In genomic region chr6:140465946-140466646, GRCm38 (mm10) we compare ENCODE assay signal across 9 mouse cellular contexts. TPM values are rescaled to one million over a fixed set of nuclear protein-coding genes. Genes with fewer than 3 reads are reported as not detected.
A peak's percentile ranks its signal among the peaks of the same experiment; 100 is the strongest.
DNase-seq lines count a peak whose midpoint lies in the region; ATAC-seq and TF ChIP-seq lines count a peak whose summit lies in the region.
"Had no signal": no experiment of that assay in that cellular context is flagged by ENCODE, and none has a peak within 500 bp of the region (broad histone marks: within the 10 kb centered on the region; RNA-seq: fewer than 3 reads in every experiment).

No protein-coding gene starts in this region.

- no peak overlapping the region for H3K4me3 ChIP-seq in hindbrain, postnatal 0 days (ENCODE audit: low read length)
- no peak overlapping the region for H3K4me3 ChIP-seq in hindbrain, embryonic 14.5 days (replicated peaks; ENCODE audit: low read length)
- no peak overlapping the region for H3K4me3 ChIP-seq in kidney, embryonic 16.5 days (ENCODE audit: low read length)

- no peak overlapping the region for H3K9ac ChIP-seq in hindbrain, postnatal 0 days (replicated peaks; ENCODE audit: low read length)
- H3K9ac ChIP-seq in hindbrain, embryonic 14.5 days, result no peak overlapping the region
- H3K9ac ChIP-seq in kidney, embryonic 16.5 days (replicated peaks; ENCODE audit: low read length), result no peak overlapping the region

- 85% methylated on average over 9 of the region's 9 CpGs for WGBS in hindbrain, postnatal 0 days
- WGBS in hindbrain, embryonic 14.5 days, result 83% methylated on average over 9 of the region's 9 CpGs
- 69% methylated on average over 9 of the region's 9 CpGs for WGBS in kidney, embryonic 16.5 days

- H3K36me3 ChIP-seq in hindbrain, postnatal 0 days (ENCODE audit: insufficient read depth, low read length), result no peaks in the 10 kb centered on the region
- no peaks in the 10 kb centered on the region for H3K36me3 ChIP-seq in hindbrain, embryonic 14.5 days (replicated peaks; ENCODE audit: control insufficient read depth, insufficient read depth)
- peaks cover 2% of the 10 kb centered on the region; the same call in 1 of the 2 replicates for H3K36me3 ChIP-seq in kidney, embryonic 16.5 days (ENCODE audit: insufficient read depth, low read length)

- DNase-seq in hindbrain, postnatal 0 days (ENCODE audit: low spot score), result peak; percentile 31
- no peak for DNase-seq in hindbrain, embryonic 14.5 days (ENCODE audit: low spot score)
- peak; percentile 17 to 23 for DNase-seq in adrenal gland, adult 18-20 months (ENCODE audit: low spot score in 2 of 2)
- peak; percentile 3 to 27 for DNase-seq in natural killer cell, adult 2 months (ENCODE audit: low spot score in 2 of 2)
- no peak for DNase-seq in heart, adult 8-10 months (ENCODE audit: low spot score)
- DNase-seq in ovary, postnatal 10 days (ENCODE audit: low spot score), result no peak
- no peak for DNase-seq in layer of hippocampus, postnatal 14 days (ENCODE audit: low spot score in 2 of 2)

- 0 out of 2 replicates have a peak, but pooled peaks have one; percentile 44 for ATAC-seq in hindbrain, postnatal 0 days
- ATAC-seq in hindbrain, embryonic 14.5 days (ENCODE audit: low FRiP score), result no peak
- peak; percentile 84 for ATAC-seq in kidney, embryonic 16.5 days (ENCODE audit: low FRiP score, low TSS enrichment)
- ATAC-seq: midbrain, embryonic 16.5 days had no signal

- no peaks in the 10 kb centered on the region for H3K4me1 ChIP-seq in hindbrain, postnatal 0 days (ENCODE audit: insufficient read depth, low read length)
- H3K4me1 ChIP-seq in hindbrain, embryonic 14.5 days (replicated peaks; ENCODE audit: control insufficient read depth, insufficient read depth, low read length), result no peaks in the 10 kb centered on the region
- H3K4me1 ChIP-seq in kidney, embryonic 16.5 days (ENCODE audit: insufficient read depth, low read length), result peaks cover 18% of the 10 kb centered on the region

- no peak overlapping the region for H3K4me2 ChIP-seq in hindbrain, postnatal 0 days (ENCODE audit: low read depth, low read length)
- H3K4me2 ChIP-seq in hindbrain, embryonic 14.5 days (replicated peaks), result no peak overlapping the region
- H3K4me2 ChIP-seq in kidney, embryonic 16.5 days (replicated peaks; ENCODE audit: low read depth, low read length), result no peak overlapping the region

- H3K27ac ChIP-seq in hindbrain, postnatal 0 days, result no peak overlapping the region
- H3K27ac ChIP-seq in hindbrain, embryonic 14.5 days, result no peak overlapping the region
- no peak overlapping the region; the same call in 1 of the 2 replicates for H3K27ac ChIP-seq in kidney, embryonic 16.5 days (ENCODE audit: low read length)

- no peaks in the 10 kb centered on the region for H3K27me3 ChIP-seq in hindbrain, postnatal 0 days (ENCODE audit: insufficient read depth, low read length)
- no peaks in the 10 kb centered on the region for H3K27me3 ChIP-seq in hindbrain, embryonic 14.5 days (ENCODE audit: control insufficient read depth, insufficient read depth, low read length)
- no peaks in the 10 kb centered on the region for H3K27me3 ChIP-seq in kidney, embryonic 16.5 days (ENCODE audit: insufficient read depth, low read length)

- no peak; the same call in 1 of the 2 replicates for TF ChIP-seq CTCF in hindbrain, postnatal 0 days (IDR thresholded peaks at IDR 0.05; ENCODE audit: low read depth)

- no peaks in the 10 kb centered on the region for H3K9me3 ChIP-seq in hindbrain, postnatal 0 days (ENCODE audit: low read length)
- no peaks in the 10 kb centered on the region for H3K9me3 ChIP-seq in hindbrain, embryonic 14.5 days (ENCODE audit: control insufficient read depth, low read length)
- no peaks in the 10 kb centered on the region for H3K9me3 ChIP-seq in kidney, embryonic 16.5 days (ENCODE audit: low read length)

RNA-seq across cellular contexts. Expression of gene Plekha5, which starts 42.2 kb away (rescaled TPM):
- total RNA-seq in hindbrain, postnatal 0 days (2014; rRNA removed), result 34.4 and 37.8 TPM in 2 replicates
- polyA plus RNA-seq in hindbrain, postnatal 0 days (2015; fragmentation: Nextera tagmentation; extraction: Ambion mirVana), result 29.3 and 29.9 TPM in 2 replicates
- polyA plus RNA-seq in hindbrain, embryonic 14.5 days (2014; fragmentation: Nextera tagmentation; extraction: Ambion mirVana), result 37.8 and 38.6 TPM in 2 replicates
- total RNA-seq in adrenal gland, adult 18-20 months (2021), result 10 to 100 TPM; 17.5 to 28.1 TPM
- 45.4 and 46.5 TPM in 2 replicates for polyA plus RNA-seq in kidney, embryonic 16.5 days (2015; fragmentation: Nextera tagmentation; extraction: Ambion mirVana)
- total RNA-seq in heart, adult 8-10 months (2022), result 10 to 100 TPM; 18.2 to 29.2 (median 24.8) TPM
- total RNA-seq in layer of hippocampus, postnatal 14 days (2021), result 10 to 100 TPM; 63.4 to 73.0 TPM

Comparison
In these comparisons a context has a peak if more than half of its experiments do, and no peak if none do; other contexts are left out.
1. DNase-seq: peak in hindbrain, postnatal 0 days (single experiment), adrenal gland, adult 18-20 months (2 of 2) and natural killer cell, adult 2 months (2 of 2); none in hindbrain, embryonic 14.5 days (single experiment), heart, adult 8-10 months (single experiment), ovary, postnatal 10 days (single experiment) and layer of hippocampus, postnatal 14 days (0 of 2).